Mouse (Mus musculus) gastrocnemius, postnatal 36 days (tissue): ENCODE data around the gene Tango6. TPM values are rescaled to one million over a fixed set of nuclear protein-coding genes. Genes with fewer than 3 reads are reported as not detected.

Source experiments
- DNase-seq, 2 experiments: peaks; one replicate each; pipeline ENCODE4 v3.0.0; 2022
- intact Hi-C: fragments of 180-260 bp; cut with DNase I; formaldehyde crosslinking; loops from one replicate; pipeline ENCODE4 v1.15.1; 2025
- total RNA-seq, 2 experiments: library from RNA; stranded (reverse); gene quantifications; 2 replicates each; pipeline ENCODE4 v1.2.3; 2021

Gene Tango6
- total RNA-seq, 2 experiments from 2014 or later: 10.2 to 11.5 TPM

DNA sequence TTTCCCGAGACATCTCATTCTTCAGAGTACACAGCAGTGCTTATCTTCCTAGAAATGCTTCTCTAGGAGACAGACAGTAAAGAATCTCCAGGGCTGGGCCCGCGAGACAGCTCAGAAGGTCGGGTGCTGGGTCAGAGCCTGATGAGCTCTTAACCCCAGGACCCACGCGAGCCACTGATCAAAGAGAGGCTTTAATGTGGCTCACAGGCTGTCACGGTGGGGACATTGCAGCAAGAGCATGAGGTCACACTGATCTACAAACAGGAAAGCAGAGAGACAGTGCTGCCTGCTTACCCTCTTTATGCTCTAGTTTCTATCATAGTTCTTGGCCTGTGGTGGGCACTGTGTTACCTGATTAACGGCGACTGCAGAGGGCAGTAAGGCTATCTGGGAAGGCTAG is 126.9 kb downstream of the Tango6 start:
- intact Hi-C loops: no loop called here
- no peak for DNase-seq

DNA sequence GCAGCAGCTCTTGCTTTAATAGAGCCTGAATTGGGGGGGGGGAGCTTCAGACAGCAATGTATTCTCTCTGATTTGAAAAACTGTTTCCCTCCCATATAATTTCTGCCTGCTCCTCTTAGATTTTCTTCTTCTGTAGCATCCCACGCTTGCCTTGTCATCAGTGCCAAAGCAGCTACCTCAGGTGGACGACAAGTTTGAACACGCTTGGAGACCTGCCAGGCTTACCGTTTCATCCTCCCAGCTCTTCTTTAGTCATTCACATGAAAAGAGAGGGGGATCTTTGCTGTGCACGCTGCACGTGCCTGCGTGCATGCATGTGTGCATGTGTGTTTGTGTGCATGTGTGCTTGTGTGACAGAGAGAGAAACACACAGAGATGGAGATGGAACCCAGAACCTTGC is 127.5 kb downstream of the Tango6 start:
- DNase-seq: no peak
- intact Hi-C loops: no loop called here

DNA sequence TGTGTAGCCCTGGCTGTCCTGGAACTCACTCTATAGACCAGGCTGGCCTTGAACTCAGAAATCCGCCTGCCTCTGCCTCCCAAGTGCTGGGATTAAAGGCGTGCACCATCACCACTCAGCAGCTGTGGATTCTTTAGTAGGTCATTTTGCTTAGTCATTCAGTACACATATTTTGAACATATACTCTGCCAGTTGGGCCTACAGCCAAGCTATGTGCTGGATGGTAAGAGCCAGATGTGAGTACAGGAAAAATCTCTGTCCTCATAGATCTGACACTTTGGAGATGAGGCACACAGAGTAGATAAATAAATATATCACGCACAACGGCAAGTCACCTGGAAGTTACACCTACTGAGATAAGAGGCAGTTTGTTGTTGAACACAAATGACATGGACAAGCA is 129.7 kb downstream of the Tango6 start:
- intact Hi-C loops: no loop called here
- no peak for DNase-seq

DNA sequence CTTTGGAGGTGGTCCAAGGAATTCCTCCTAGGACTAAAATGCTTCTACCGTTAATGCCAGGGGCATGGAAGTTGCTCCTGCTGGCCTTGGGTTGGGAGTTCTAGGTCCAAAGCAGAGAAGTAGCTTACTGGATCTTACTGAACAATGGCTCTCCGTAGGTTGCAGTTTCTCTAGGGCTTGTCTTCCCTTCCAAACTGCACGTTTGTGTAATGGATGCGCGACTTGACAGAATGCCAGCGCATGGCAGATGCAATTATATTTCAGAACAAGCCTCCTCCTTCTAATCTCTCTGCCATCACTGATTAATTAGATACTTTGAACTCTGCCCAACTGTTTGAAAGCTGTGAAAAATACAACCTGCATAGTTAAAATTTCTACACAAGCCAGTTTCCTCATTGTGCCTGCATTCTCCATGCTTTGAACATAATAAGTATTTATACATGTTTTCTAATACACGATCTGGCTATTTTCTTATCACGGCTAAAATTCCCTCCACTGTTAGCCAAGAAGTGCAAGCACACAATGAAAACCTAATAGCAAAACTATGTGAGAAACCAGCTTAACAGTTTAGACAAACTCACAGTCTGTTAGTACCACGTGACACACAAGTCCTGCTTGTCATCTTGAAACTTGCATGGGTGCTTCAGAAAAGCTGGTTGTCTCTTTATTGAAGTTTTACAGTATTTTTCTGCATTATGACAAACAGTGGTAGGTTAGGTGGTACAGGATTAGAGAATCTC is 133.7 kb downstream of the Tango6 start:
- intact Hi-C loops: no loop called here
- DNase-seq: no peak

DNA sequence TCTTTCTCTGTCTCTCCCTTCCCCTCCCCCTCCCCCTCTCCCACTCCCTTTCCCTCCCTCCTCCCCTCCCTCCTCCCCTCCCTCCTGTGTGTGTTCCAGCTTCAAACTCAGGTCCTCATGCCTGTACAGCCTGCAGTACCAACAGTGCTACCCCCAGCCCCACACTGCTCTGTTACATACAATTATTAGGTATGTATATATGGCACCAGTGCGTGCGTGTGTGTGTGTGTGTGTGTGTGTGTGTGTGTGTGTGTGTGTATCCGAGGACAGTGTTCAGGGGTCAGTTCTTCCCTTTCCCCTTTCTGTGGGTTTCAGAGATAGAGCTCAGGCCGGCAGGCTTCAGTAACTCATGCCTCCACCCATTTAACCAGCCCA is 134.3 kb downstream of the Tango6 start:
- no peak for DNase-seq
- intact Hi-C loops: no loop called here

DNA sequence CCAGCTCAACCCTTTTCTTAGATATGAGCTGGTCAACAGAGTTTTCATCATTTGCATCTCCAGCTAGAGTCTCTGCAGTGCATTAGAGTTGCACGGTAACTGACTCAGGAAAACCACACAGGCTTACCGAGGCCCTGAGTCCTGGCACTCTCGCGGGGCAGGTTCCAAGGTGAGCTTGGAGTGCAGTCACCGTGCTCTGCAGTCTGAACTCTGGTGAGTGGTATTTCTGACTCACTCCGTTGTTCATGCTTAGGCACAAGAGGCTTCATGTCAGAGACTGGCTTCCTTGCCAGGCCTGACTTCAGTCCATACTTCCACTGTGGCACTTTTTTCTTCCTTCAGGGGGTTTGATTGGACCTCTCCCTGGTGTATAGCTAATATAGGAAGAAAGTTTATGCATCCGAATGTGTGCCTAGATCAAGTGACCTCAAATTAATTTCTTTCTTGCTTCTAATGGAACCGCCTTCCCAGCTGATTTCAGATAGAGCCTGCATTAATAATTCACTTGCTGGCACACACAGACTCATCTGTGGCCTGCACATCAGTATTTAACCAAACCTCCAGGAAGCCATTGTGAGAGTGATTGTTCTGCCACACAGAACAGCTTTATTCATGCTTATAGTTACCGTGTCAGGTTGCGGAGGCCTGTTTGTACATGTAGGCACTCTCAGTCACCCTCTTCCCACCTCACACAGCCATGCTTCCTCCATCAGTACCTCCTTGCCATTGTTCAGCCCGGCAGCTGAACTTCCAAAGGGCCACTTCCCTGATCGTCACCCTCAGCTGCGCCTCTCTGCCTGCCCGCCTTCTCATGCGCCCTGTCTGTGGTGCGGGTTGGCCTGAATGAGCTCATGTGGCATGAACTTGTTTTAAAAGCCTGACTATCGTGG is 136.0 kb downstream of the Tango6 start:
- DNase-seq: no peak
- intact Hi-C loops: no loop called here

DNA sequence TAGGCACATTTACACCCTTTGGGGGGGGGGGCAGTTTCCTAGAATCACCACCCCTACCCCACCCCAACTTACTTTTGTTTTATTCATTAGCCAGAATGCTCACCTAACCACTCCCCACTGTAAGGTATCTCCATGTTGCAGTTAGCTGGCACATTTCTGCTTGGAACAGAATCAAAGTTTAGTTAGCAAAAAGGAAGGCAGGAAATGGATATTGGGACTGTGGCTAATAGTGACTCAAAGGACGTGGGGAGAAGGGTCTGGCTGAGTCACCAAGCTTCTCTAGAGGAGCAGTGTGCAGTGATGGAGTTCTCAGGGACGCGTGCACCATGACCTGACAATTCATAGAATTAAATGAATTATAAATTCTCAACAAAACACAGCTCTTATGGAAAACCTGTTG is 136.7 kb downstream of the Tango6 start:
- DNase-seq: no peak

DNA sequence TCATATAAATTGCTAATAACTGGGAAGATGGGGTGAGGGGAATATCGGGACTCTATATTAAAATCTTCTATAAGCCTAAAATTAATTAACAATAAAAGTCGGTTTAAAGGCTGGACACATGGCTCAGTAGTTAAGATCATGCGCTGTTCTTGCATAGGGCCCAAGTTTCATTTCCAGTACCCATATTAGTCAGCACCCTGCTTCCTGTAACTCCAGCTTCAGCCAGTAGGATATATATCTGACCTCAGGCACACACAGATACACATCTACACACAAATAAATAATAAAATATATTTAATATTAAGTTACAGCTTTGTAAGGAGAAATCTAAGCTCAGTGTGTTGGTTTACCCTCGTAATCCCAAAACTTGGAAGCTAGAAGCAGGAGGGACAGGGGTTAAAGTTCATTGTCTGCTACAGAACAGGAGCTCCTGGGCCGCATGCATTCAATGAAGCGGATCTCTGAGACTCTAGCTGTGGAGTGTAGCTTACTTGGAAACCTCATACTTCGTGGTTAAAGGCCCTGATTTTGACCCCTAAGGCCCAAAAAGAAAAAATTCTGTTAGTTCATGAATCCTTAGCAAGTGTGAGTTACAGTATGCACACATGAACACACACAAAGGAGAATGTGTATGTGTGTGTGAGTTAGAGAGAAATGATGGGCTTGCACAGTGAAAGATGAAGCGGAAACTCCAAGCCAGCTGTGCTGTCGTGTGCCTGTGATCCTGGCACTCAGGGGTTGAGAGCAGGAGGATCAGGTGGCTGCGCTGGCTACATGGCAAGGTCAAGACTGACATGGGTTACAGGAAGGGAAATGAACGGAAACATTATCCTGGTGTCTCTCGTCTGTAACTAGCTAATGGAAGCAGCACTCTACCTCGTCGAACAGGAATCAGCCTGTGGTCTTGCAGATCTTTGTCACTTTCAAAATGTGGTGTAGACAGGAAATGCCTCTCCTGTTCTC is 138.0 kb downstream of the Tango6 start:
- intact Hi-C loops: no loop called here
- DNase-seq: no peak

More for the DNA sequence above, 136.7 kb downstream of the Tango6 start:
- intact Hi-C loops: no loop called here

DNA sequence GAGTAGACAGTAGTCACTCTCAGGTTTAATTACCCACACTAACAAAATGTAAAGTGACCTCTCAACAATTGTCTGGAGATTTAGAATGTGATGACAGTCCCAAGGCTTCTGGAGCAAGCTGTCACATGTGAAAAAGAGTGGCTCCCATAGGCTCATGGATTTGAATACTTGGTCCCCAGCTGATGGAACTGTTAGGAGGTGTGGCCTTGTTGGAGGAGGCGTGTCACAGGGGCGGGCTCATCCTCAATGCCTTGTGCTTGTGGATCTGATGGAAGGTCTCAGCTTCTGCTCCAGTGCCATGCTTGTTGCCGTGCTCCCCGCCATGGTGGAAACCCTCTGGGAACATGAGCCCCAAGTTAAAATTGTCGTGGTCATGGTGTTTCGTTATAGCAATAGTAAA is 146.1 kb downstream of the Tango6 start:
- intact Hi-C loops: no loop called here
- no peak for DNase-seq

DNA sequence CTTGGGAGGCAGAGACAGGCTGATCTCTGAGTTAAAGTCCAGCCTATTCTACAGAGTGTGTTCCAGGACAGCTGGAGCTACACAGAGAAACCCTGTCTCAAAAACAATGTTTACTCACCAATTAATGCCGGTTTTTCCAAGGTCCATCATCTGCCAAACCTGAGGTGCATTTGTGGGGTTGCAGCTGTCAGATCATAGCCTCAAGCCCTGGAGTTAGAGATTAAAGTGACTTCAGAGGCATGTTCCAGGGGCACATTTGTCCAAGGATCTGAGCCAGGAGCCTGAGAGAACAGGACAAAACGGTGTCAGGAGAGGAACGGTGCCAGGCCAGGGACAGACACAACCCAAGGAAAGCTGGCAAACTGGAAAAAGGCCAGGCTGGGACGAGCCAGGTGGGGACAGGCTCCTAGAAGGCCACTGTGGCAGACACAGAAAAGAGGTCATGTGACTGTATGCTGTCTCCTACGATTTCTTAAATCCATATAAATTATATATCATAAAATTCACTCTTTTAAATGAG is 146.7 kb downstream of the Tango6 start:
- peak in 1 of 2 experiments; percentile 11 for DNase-seq
- intact Hi-C loops: no loop called here

DNA sequence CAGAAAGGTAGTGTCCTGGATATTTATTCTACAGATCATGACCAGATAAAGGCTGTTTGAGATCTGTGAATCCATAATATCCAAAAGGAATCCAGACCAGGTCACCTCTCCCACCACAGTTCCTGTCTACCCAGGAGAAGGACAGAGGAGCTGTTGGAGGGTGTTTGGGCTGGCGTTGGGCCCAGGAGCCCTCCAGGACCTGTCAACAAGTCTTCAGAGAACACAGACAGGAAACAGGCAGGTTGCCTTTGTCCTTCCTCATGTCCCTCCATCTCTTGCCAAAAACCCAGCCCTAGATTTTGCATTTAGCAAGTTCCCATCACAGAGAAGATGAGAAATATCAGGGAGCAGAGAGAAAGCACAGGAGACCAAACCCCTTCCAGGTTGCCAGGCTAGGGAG is 152.0 kb downstream of the Tango6 start:
- DNase-seq: no peak
- intact Hi-C loops: no loop called here

DNA sequence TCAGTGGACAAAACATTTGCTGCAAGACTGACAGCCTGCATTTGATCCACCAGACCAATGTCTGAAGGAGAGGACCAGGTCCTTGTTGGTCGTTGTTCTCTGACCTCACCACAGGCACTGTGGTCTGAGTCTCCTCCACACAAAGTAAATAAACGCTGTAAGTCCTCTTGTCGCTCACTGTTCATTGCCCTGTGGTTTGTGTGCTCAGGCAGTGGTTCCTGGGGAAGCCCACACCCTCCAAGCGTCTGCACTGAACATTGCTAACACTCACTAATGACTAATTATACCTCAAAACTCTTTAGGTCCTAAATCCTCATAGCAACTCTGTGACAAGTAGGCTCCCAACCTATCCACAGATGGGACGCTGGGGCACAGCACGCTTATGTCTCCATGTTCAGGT is 153.7 kb downstream of the Tango6 start:
- intact Hi-C loops: no loop called here
- no peak for DNase-seq

DNA sequence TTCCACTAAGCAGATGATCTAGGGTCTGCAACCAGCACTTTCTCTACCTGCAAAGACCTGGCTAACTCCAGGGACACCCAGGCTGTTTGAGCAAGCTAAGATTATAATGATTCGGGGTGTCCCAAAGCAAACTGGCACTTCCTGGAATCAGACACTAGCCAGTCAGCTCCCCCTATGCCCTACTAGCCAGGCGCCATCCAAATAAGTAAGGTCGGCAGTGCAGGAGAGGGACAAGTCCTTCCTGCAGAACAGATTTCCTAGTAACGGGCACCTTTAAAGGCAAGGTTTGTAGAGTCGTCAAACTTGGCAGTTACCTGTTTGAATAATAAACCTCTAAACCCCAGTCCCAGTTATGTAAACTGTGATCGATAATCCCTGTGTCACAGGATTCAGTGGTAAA is 155.9 kb downstream of the Tango6 start:
- DNase-seq: no peak
- intact Hi-C loops: no loop called here

DNA sequence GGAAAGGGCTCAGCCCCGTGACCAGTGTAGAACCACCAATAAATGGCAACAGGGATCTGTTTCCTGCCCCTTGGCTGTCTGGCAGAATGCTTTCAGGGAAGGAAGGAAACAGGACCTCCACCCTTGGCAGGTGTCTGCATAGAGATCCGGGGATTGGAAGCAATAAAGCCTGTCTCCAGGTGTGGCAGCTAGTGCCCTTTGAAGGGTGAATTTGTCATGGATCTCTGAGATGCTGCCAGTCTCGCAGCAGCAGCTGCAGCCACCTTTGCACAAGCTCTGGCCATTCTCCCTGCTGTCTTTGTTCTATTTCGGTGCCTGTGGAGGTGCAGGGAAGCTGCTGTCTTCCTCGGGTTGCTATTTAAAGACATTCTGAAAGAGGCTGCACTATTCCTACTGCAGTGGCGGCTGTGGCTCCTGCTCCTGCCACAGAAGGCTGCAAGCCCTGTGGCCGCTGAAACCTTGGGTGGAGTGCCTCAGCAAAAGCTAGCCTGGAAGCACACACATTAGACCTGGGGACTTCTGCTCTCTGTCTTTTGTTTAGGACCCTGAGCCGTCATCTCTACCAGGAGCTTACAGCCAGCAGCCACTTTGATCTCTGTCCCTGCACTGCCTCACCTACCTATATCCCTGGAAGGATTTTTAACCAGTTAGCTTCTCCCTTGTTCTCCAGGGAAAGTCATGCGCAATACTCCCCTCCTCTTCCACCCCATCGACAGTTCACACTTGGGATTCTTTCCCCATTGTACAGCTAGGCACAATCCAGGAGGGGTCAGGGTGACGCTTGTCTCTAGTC is 156.5 kb downstream of the Tango6 start:
- intact Hi-C loops: no loop called here
- DNase-seq: no peak

DNA sequence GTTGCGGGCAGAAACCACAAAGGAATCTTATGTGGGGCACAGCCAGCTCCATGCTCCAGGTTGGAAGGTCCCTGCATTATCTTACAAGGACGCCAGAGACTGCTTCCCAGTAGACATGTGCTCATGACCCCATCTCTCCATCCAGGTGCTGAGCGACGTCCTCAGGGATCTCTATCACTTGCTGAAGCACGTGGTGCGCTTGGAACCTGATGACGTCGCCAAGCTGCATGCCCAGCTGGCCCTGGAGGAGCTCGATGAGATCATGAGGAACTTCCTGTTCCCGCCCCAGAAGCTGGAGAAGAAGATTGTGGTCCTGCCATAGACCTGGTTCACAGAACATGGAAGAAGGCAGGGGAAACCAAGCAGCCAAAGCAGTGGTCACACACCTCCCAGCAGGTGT is 167.2 kb downstream of the Tango6 start:
- no peak for DNase-seq
- intact Hi-C loops: no loop called here

DNA sequence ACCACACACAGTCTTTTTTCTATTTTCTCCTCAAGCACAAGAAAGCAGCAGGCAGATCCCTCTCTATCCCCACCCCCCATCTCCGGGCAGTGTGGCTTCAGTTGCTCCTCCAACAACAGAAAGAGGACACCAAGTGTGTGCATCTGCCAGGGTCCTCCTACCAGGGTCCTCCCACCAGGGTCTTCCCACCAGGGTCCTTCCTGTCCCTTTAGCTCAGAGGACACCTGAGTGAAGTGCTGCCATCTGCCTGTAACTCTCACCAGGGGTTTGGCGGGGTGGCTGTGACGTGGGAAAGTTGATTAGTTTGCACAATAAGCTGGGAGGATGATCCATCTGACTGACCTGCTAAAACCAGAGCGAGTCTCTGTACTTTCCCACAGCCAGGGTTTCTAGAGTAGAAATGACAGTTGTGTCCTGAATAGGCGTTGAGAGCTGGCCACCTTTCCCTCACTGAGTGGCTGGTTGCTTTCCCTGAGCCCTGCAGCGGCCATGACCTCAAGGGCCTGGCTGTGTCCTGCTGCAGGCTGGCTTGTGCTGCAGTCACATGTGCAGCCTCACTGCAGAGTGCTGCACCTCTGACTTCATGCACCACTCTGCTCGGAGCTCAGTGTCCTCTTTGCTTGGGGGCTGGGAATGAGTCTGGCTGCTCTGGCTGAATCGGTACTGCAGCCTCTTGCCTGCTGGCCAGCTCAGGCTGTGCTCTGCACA is 171.8 kb downstream of the Tango6 start:
- intact Hi-C loops: no loop called here

DNA sequence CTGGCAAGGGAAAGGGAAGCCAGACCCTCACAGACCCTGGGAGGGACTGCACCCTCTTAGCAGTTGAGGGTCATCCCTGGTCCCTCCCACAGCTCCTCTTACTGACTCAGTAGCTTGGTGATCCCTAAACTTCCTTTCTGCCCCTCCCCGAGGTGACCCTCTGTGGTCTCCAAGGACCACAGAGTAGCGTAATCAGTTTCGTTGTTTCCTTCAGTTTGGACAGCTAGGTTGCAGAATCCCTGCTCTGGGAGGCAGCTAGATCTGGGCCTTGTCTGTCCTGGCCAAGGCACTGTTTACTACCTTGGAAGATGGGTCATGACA is 172.3 kb downstream of the Tango6 start:
- DNase-seq: no peak
- intact Hi-C loops: no loop called here

More for the DNA sequence above, 171.8 kb downstream of the Tango6 start:
- no peak for DNase-seq

DNA sequence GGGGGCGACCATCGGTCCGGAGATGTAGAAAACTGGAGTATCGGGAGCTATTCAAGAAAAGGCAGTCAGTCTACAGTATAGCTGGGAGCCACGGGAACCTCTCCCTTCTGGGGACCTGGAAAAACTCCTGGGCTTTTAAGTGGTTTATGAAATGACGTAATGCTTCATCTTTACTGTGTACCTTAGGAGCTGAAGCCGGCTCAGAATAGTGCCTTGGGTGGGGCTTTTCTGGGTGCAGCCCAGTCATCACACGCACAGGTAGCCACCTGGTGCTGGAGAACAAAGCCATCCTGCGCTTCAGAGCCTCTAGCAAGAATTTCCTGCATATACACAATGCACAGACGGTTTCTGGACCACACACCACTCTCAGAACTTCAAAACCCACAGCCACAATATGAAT is 180.0 kb downstream of the Tango6 start:
- DNase-seq: no peak
- intact Hi-C loops: no loop called here

DNA sequence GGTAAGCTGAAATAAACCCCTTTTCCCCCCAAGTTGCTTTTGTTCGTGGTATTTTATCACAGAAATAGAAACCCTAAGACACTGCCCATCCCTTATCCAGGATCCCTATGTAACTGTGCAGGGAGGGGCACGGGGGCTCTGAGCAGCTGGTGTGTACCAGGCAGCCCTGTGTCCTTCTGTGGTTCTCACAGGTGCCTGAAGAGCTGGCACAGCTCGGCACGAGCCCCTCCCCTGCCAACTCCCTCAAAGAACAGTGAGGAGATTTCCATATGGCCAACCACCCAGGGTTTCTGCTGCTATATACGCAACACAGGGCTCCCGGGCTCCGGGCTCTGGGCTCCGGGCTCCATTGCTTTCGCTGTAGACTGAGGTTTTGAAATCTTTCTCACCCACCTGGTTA is 182.5 kb downstream of the Tango6 start:
- intact Hi-C loops: no loop called here
- DNase-seq: no peak
